Mouse (Mus musculus): Measurements from ENCODE around the gene Pkig.

DNA sequence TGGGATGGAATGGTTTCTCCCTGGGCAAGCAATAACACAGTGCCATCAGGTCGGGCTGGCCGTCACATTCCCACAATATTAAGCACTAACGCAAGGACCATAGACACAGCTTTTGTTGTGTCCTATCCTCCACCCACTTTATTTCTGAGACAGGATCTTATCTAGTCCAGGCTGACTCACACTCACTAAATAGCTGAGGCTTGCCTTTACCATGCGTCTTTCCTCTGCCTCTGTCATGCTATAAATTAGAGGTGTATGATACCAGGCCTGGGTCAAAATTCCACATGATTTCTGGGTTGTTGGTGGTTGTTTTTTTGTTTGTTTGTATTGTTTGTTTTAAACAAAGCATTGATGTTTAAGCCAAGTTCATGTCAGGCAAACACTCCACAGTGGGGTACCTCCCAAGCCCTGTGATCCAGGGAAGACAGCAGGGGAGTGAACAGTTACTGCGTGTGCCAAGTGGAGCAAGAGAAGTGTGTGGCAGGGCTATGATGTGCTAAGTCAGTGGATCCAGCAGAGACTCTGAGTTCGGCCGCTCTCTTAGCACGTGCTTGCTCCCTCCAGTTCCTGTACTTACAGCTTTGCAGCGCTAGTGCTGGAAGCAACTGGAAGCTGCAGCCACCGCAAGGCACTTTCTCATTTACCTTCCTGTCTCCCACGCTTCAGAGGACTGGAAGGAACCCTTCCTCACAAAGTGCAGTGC is 41.0 kb downstream of the Pkig start:
- TF ChIP-seq EP300 (optimal IDR thresholded peaks at IDR 0.05), result no peak
- no peak for TF ChIP-seq CTCF (IDR thresholded peaks at IDR 0.05; ENCODE audit: low read depth)
